Mouse (Mus musculus): Measurements from ENCODE around the gene Dkkl1.
"Not testable (repeated sequence)": the region's sequence is repeated elsewhere in the genome, so short reads cannot be mapped to it uniquely, and the experiment has no call there.

Dkkl1 gene

DNA sequence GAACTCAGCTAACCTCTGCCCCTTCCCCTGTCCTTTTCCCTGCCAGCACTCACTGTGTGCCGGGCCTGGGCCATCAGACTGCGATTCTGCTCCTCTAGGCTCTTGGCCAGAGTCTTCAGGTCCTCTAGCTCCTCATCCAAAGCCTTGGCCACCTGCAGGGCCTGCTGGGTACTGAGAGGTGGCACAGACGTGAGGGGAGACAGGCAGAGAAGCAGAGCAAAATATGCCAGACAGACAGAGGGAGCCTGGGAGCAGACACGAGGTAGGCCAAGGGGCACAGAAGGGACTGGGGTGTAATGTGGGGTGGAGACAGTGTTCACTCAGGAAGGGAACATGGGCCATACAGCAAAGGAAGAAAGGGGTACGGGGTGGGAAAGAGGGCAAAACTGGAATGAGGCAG, 18.5 kb downstream of the Dkkl1 start:
- no peak for DNase-seq (ENCODE audit: low spot score)

DNA sequence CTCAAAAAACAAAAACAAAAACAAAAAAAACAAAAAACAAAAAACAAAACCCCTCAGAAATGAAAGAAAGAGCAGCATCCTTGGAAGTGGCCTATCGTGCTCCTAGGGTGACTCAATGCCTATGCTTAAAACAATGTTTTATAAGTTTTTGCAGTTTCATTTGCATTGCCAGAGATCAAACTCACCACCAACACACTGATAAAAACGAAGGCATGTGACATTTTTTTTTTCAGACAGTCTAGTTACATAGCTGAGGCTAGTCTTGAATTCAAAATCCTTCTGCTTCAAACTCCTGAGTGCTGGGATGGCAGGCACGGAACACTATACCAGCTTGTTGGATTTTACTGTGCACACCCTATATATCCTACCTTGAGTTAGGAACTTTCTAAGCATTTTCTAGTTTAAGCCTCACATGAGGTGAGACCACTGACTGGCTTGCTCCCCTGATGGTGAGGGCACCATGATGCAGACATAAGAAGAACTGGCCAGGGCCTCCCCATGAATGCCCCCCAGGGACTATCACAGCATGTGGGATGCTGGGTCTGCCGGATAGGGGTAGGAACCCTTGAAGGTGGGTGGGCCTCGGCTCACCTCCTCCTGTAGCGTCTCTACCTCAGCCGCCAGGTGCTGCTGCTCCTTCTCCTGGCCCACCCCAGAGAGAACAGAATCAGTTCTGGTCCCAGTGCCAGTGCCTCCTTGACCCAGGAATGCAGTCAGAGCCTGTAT, 19.2 kb downstream of the Dkkl1 start:
- DNase-seq (ENCODE audit: low spot score) = no peak

DNA sequence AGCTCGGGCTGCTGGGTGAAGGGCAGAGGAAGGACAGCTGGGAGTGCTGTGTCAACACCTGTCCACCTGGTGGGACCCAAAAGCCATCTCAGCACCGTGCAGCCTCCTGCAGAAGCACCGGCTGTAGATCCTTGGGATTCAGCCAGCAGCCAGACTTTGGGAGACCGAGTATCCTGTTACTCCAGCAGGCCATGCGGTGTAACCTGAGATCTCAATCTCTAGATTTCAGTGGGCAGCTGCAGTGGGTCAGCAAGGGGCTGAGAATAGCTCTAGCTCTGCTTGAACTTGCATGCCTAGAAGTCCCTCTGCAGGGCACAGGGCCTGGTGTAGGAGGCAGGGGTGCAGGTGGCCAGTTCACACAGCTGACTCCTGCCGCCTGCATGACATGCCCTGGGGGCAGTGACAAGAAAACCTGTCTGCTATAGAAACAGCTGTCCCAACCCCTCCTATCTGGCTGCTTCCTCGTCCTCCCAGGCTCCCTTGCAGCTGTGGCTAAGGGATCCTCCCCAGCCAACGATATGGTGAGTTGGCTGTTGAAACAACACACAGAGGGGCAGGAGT, 20.1 kb downstream of the Dkkl1 start:
- DNase-seq (ENCODE audit: low spot score) = peak; percentile 54

DNA sequence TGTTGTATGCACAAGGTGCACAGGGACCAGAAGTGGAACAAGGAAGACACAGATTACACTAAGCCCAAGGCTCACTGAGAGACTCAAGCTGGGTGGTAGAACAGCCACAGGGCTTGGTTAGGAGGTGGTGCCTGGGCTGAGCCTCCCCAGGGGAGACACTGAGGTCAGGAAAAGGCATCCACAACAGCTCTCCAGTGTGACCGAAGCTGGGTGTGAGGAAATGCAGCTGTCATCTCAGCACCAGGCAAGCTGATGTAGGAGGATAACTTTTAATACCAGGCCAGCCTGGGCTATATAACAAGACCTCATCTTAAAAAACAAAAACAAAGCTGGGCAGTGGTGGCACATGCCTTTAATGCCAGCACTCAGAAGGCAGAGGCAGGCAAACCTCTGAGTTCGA, 20.8 kb downstream of the Dkkl1 start:
- no peak for DNase-seq (ENCODE audit: low spot score)

DNA sequence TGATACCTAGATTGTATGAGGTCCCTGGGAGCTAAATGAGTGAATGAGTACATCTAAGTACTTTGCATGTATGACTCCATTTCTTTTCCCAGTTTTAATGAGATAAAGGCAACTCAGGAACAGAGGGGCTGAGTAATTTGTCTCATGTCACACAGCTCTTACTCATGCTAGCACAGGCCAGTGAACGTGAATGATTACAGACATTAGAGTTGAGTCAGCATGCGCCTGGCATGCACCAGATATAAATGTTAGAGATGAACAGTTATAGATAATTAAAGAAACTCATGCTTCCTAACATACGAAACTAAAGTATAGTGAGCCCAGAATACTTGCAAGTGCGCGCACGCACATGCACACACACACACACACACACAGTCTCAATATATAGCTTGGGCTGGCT, 21.8 kb downstream of the Dkkl1 start:
- DNase-seq (ENCODE audit: low spot score) = no peak

DNA sequence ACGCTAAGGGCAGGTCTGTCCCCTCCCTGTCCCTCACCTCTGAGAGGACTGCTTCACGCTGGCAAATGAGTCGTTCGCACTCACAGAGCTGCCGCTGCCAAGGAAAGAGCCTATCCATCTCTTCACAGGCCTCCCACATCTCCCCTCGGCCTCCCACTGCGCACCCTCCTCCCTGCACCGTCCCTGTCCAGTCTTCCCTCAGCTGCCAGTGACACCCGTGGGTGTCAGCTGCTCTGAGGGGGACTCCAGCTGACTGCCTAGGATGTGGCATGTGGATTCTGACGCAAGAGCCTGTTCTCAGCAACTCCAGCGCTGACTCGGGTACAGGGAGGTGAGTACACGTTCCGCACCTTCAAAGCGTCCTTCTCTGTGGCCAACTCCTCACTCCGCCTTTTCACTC, 22.3 kb downstream of the Dkkl1 start:
- DNase-seq (ENCODE audit: low spot score) = no peak

DNA sequence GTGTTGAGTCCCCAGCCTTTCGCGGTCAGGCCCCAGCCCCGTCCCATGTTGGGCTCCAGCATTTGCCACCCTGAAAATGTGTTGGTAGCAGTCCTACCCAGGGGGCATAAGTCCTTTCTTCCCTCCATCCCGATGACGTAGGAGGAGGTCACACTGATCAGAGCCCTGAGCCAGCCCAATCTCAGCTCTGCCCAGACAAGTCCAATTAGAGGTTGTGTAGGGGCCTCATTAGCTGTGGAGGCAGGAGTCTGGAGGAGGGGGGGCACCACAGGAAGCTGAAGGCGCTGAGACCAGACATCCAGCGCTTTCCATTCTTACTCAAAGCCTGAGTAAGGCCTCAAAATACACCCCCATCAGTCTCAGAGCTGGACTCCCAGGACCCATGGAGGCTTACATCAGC, 26.0 kb downstream of the Dkkl1 start:
- no peak for DNase-seq (ENCODE audit: low spot score)

DNA sequence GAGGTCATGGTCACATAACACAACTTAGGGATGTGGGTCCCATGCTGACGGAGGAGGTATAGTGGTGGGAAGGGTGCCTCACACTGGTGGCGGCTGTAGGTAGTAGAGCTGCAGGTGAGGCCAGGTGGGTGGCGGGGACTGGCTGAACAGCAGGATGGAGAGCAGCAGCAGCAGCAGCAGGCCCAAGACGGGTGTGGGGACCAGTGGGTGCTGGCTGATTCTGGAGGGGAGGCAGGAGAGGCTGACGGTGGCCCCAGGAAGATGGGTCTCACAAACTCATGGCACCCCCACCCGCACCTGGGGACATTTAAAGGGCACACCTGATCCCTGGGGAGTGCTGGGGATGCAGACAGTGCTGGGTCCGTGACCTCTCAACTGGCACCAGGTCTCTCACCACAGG, 28.3 kb downstream of the Dkkl1 start:
- DNase-seq (ENCODE audit: low spot score) = no peak

DNA sequence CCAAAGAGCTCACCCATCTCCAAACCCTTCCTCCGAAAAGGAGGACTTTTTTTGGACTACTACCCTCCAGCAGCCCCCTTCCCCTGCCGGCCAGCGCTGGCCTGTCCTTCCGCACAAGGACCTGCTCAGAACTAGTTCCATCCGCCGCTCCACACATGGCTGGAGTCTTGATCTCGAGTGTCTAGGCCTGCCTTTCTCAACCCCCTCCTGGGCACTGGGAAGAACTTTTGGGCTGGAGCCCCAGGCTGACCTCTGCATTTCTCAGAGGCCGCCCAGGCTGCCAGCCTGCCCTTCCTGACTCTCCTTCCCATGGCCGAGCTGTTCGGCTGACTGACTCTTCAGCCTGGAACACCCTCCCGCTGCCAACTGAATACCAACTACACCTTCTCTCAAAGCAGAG, 29.3 kb downstream of the Dkkl1 start:
- no peak for DNase-seq (ENCODE audit: low spot score)

DNA sequence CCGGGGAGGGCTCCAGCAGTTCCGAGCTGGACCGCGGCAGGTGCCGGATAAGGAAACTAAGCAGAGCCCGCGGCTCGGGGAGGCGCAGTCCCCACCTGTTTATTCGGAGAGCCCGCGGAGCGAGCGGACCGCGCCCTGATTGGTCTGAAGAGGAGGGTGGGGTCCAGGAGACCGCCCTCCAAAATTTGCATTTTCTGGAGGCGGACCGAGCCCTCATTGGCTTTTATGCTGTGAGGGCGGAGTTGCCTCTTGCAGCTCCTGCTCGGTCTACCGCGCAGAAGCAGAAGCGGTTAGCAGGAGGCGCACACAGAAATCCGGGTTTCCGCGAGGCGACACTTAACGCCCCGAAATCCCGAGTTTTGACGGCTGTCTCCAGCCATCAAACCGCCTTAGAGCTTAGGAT, 29.7 kb downstream of the Dkkl1 start:
- DNase-seq (ENCODE audit: low spot score) = peak; percentile 94

DNA sequence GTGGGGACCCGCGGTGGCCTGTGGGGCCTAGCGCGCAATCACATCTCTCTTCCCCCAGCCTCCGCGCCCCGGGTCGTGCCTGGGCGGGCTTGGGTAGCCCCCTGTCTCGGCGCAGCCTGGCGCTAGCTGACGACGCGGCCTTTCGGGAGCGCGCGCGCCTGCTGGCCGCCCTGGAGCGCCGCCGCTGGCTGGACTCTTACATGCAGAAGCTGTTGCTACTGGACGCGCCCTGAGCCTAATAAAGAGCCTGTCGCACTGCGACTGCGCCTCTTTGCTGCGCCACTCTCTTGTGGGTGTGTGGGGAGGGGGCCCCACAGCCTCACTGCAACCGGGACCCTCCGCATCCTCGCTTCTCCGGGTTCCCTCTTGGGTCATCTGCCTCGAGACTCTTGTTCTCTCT, 30.4 kb downstream of the Dkkl1 start:
- peak; percentile 63 for DNase-seq (ENCODE audit: low spot score)

DNA sequence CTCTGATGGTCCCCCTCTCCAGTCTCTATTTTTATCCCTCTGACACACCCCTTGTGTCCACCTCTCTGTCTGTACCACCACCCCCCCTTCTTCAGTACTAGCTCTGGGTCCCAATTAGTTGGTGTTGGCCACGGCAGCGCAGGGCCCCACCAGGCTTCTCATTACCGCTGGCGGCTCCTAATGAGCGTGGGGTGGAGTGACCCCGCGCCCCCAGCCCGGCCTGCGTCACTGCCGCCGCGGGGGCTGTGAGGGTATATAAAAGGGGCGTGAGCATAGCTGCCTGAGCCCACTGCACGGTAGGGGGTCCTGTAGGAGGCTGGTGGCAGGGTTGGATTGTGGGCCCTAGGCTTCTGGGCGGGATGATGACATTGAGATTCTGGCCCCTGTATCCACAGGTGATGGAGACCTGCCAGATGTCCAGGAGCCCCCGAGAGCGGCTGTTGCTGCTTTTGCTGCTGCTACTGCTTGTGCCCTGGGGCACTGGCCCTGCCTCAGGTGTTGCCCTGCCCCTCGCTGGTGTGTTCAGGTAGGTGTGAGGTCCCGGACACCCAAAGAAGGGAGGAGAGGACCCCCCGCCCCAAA, 31.0 kb downstream of the Dkkl1 start, which contains the start of gene Pth2:
Gene Pth2 (plus strand): TSS at position 100 of the 582 bp plus-strand sequence.
- DNase-seq (ENCODE audit: low spot score) = no peak

DNA sequence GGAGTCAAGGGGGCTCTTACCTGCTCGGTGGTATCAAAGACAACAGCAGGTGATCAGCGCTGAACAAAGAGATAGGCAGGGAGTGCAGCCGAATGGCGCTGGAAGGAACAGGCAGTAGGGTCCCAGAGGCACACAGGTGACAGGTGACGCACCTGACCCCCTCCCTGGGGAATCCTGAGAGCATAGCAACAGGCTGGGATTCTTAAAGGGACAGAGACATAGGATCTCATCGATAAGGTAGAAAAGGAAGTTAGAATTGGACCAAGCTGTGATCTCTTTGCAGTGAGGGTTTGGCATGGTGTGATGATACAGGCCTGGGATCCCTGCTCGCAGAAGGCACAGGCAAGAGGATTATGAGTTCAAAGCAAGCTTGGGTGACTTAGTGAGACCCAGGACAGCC, 32.5 kb downstream of the Dkkl1 start, which contains the start of gene Gfy:
Gene Gfy (minus strand): TSS at position 101 of the 400 bp plus-strand sequence.
- no peak for DNase-seq (ENCODE audit: low spot score)

DNA sequence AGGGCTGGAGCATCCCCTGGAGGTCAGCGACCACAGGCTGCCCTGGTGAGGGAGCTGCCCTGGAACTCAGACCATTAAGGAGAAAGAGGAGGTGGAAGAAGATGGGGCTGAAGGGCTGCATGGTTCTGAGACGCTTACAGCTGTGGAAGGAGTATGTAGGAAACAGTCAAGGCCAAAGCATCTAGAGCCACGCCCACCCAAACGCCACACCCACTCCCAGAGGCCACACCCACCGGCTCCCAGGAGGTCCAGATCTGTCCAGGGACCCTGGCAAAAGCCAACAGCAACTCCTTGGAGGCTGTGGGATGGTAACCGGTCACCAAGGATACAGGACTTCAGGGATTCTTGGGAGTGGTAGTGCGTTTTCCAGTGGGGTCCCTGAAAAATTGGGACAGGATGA, 33.4 kb downstream of the Dkkl1 start:
- no peak for DNase-seq (ENCODE audit: low spot score)

DNA sequence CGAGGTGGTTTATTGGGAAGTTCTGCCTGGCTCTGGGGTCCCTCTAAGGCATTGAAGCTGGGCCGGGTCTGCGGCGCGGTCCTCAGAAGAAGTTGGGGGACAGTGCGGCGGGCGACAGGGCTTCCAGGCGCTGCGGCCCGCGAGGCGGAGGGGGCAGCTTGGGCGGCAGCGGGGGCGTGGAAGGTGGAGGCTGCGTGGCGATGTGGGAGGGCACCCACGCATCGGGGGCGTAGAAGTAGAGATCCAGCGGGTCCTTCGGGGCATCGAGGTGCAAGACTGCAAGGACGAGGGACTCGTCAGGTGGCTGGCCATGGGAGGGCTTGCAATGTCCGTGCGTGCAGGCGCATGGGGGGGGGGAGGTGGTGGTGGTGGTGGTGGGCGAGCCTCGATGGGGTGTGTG, 35.6 kb downstream of the Dkkl1 start:
- DNase-seq (ENCODE audit: low spot score) = no peak

DNA sequence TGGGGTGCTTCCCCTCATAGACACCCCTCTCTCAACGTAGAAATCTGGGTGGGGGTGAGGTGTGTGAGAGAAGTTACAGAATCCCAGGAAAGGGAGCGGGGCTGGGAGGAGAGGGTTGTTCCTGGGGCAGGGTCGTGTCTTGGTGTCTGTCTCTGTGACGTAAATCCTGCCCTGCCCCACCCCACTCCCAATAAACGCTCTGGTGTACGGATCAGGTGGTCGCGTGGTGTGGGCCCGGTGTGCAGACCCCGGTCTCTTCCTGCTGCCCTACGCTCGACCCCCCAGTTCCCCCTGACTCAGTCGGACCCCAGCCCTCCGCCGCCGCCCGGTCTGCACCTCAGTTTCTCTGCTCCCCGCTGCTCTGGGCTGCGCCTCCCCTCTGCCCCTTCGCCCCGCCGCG, 36.0 kb downstream of the Dkkl1 start:
- DNase-seq (ENCODE audit: low spot score) = no peak

DNA sequence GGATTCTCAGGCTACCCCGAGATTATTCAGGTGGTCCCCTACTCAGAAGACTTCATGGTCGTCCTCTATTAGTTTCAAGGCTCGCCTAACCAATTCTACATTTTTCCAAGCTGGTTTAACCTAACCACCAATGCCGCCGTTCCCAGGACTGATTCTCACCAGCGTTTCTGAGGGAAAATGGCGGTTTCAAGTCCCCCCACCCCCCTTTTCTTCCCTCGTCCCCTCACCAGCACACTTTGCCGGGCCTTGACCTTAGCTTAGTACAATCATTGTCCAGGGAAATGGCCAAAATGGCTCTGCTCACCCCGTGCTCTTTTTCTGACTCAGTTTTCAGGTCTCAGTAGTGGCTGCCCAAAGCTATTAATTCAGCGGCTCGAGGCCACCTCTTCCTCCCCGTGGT, 36.5 kb downstream of the Dkkl1 start:
- no peak for DNase-seq (ENCODE audit: low spot score)

DNA sequence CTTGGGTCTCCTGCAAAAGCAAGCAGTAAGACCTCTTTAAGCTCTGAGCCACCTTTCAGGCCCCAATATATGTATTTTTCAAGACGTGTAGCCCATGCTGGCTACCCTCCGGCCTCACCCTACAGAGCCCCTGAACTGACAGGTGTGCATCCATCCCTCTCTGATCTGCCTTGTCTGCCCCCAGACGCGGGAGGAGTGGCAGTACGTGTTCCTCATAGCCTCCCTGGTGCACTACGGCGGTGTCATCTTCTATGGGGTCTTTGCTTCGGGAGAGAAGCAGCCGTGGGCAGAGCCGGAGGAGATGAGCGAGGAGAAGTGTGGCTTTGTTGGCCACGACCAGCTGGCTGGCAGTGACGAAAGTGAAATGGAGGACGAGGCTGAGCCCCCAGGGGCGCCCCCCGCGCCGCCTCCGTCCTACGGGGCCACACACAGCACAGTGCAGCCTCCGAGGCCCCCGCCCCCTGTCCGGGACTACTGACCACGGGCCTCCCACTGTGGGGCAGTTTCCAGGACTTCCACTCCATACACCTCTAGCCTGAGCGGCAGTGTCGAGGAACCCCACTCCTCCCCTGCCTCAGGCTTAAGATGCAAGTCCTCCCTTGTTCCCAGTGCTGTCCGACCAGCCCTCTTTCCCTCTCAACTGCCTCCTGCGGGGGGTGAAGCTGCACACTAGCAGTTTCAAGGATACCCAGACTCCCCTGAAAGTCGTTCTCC, 37.2 kb downstream of the Dkkl1 start:
- no peak for DNase-seq (ENCODE audit: low spot score)

DNA sequence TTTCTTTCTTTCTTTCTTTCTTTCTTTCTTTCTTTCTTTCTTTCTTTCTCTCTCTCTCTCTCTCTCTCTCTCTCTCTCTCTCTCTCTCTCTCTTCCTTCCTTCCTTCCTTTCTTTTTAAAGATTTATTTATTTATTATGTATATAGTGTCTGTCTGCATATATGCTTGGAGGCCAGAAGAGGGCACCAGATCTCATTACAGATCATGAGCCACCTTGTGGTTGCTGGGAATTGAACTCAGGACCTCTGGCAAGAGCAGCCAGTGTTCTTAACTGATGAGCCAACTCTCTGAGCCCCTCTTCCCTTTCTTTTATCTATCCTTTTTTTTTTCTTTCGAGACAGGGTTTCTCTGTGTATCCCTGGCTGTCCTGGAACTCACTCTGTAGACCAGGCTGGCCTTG, 38.2 kb downstream of the Dkkl1 start:
- not testable (repeated sequence) for DNase-seq (ENCODE audit: low spot score)

DNA sequence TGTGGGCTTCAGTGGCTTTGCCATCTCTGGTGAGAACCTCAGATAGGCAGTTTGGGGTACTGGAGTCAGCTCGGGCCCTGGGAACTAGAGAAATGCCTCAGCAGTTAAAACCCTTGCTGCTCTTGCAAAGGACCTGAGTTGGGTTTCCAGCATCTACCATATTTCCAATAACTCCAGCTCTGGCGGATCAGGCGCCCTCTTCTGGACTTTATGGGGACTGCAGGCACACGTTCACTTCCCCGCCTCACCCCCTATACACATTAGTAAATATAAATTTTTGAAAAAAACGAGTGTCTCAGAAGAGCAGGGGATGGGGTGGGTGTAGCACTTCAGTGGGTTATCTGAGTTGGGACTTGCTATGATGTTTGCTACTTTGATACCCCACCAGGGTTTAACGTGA, 39.0 kb downstream of the Dkkl1 start:
- no peak for DNase-seq (ENCODE audit: low spot score)

DNA sequence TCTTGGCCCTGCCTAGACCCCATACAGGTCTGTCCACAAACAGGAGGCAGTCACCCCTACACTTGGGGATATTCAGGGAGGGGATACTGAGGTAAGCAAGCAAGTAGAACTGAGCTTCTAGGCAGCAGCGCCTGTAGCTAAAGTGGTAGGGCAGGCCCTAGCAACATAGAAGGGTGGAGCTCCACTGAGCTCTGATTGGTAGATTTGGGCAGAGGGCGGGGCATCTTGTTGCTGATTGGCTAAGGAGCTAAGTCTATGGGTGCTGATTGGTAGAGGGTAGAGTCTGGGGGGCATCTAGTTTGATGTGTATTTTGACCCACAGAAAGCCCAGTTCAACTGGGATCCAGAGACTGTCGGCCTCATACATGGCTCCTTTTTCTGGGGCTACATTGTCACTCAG, 42.5 kb downstream of the Dkkl1 start:
- no peak for DNase-seq (ENCODE audit: low spot score)

DNA sequence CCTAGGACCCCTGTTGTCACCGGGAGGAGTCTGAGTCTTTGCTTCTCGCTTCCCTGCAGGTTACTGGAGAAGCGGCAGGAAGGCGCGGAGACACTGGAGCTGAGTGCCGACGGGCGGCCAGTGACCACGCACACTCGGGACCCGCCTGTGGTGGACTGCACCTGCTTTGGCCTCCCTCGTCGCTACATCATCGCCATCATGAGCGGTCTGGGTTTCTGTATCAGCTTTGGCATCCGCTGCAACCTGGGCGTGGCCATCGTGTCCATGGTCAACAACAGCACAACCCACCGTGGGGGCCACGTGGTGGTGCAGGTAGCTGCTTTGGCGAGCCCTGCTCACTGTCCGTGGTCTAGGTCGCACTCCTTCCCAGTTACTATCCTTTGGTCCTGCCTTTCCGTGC, 43.3 kb downstream of the Dkkl1 start:
- DNase-seq (ENCODE audit: low spot score) = no peak

Measured in MN1 (cell line).